Mouse (Mus musculus) spleen, postnatal 0 days (tissue): ENCODE measurements around the gene Rpl39l. TPM values are rescaled to one million over a fixed set of nuclear protein-coding genes. Genes with fewer than 3 reads are reported as not detected.

Experiments
- polyA plus RNA-seq: library from polyadenylated mRNA; unstranded; fragments of >200 nt; fragmentation: Nextera tagmentation; extraction: Ambion mirVana; gene quantifications from 2 replicates; pipeline ENCODE4 v1.2.1, GENCODE M21; 2015

Gene Rpl39l
- polyA plus RNA-seq = 0.23 and 0.77 TPM in 2 replicates

GRCm38 (mm10) chr16:10170005-10170404 lies at the start of gene Rpl39l:
Gene Rpl39l, plus strand, starts transcription at chr16:10170226.

DNA sequence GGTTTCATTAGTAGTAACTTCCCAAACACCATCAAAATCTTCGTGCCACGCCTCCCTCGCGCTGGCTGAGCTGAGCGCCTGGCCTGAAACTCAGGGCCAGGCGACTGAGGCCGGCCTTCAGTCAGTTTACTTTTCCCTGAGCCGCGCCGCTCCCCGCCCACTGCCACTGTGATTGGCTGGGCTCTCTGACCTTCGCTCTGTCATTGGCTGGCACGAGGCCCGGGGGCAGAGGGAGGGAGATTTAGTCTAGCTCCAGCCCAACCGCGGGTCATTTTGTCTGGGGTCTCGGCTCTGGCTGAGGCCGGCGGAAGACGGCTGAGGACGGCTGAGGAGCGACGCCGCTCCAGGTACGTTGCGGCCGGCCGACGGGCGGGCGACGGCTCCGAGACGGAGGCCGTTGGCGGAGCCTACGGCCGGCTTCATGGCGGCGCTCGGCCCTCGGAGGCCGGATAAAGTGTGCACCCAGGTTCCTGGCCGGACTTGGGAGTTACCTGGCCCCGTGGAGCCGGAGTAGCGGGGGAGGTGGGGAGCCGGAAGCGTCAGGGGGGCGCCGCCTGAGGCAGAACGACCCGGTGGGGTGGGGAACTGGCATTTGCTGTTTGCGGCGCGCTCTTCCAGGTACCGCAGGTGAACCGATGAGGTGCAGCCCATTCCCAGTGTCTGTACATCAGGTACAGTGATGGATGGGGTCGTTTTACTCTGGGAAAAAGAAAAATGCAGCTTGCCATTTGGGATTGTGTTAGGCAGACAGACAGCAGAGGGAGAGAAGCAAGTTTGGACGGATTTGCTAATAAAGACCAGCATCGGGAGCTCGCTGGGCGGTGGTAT lies 22.9 kb downstream of the Rpl39l start, which contains the start of gene Atf7ip2:
Gene Atf7ip2 (plus strand): TSS at position 34 of the 828 bp plus-strand sequence.

Other genes starting within 250 kb of the Rpl39l start
- gene Grin2a, start 174.7 kb upstream of the Rpl39l start, polyA plus RNA-seq = 1.0 and 2.1 TPM in 2 replicates
- gene Atf7ip2, start 22.5 kb downstream of the Rpl39l start, polyA plus RNA-seq = 0.31 and 0.46 TPM in 2 replicates
- gene Emp2, start 143.7 kb downstream of the Rpl39l start, polyA plus RNA-seq = 11.3 and 14.2 TPM in 2 replicates
- 0.49 and 0.84 TPM in 2 replicates for gene Tekt5, start 225.3 kb downstream of the Rpl39l start, polyA plus RNA-seq
- 33.2 and 33.8 TPM in 2 replicates for gene Nubp1, start 241.7 kb downstream of the Rpl39l start, polyA plus RNA-seq